Mouse (Mus musculus): ENCODE results near the gene Cnr1.

DNA sequence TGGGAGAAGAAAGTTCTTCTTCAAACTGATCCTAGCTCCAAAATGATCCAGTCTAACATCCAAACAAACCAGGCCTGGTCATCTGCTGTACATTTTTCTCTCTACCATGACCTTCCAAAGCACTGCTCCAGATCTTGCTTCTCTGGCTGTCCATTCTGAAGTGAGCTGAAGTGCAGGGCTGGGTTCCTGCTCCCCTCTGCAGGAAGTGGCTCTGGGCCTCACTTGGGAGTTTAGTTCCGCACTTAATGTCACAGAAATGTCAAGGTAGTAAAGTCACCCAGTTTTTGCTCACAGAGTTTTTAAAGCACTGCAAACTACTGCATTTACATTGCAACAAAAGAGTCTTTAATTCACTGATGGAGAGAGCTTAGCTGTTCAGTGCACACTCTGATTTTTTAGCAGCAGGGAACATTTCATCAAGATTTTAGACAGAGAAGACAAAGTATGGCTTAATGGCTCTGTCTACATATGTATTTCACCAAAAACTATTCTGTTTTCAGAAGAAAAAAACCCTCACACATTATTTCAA, 20.5 kb upstream of the Cnr1 start:
- no peak for TF ChIP-seq POLR2A (IDR thresholded peaks at IDR 0.05; ENCODE audit: control insufficient read depth, low read depth, low read length)
- TF ChIP-seq CTCF (IDR thresholded peaks at IDR 0.05; ENCODE audit: control insufficient read depth, insufficient read depth, insufficient replicate concordance, low read depth, low read length), result no peak
